Mouse (Mus musculus) kidney, embryonic 14.5 days (tissue): ENCODE data around the gene Strn4. TPM values are rescaled to one million over a fixed set of nuclear protein-coding genes. Genes with fewer than 3 reads are reported as not detected.
A peak's percentile ranks its signal among the peaks of the same experiment; 100 is the strongest.

Experiments
- ATAC-seq: fragments of 200-750 bp; cut with Nextera tagmentation; 2 replicates; pipeline ENCODE4 v1.8.0; 2017; ENCODE audit warnings: moderate number of reproducible peaks, mild to moderate bottlenecking, moderate TSS enrichment, moderate library complexity; ENCODE audit not compliant: low FRiP score, low TSS enrichment
- H3K27ac ChIP-seq: fragments of 300-500 bp; sonication (generic); 2 replicates; pipeline ENCODE4 v1.5.1; 2014; ENCODE audit warnings: low read depth, mild to moderate bottlenecking, low read length, moderate library complexity, mixed read lengths
- H3K27me3 ChIP-seq: fragments of 300-500 bp; sonication (generic); 2 replicates; pipeline ENCODE4 v1.6.1; 2014; ENCODE audit warnings: mild to moderate bottlenecking, low read length; ENCODE audit not compliant: control insufficient read depth, insufficient read depth
- H3K36me3 ChIP-seq: fragments of 300-500 bp; sonication (generic); 2 replicates; pipeline ENCODE4 v1.6.1; 2014; ENCODE audit warnings: low read length, mixed read lengths; ENCODE audit not compliant: control insufficient read depth, insufficient read depth
- H3K4me1 ChIP-seq: fragments of 300-500 bp; sonication (generic); 2 replicates; pipeline ENCODE4 v1.6.1; 2014; ENCODE audit warnings: low read length, mixed read lengths; ENCODE audit not compliant: control insufficient read depth, insufficient read depth
- H3K4me2 ChIP-seq: fragments of 300-500 bp; sonication (generic); replicated peaks from 2 replicates; pipeline ENCODE4 v1.6.1; 2014; ENCODE audit warnings: low read depth, mild to moderate bottlenecking, low read length
- H3K4me3 ChIP-seq: fragments of 300-500 bp; sonication (generic); 2 replicates; pipeline ENCODE4 v1.5.1; 2014; ENCODE audit warnings: mild to moderate bottlenecking, low read length
- H3K9ac ChIP-seq: fragments of 300-500 bp; sonication (generic); 2 replicates; pipeline ENCODE4 v1.6.1; 2014; ENCODE audit warnings: low read depth, mild to moderate bottlenecking, low read length, moderate library complexity
- H3K9me3 ChIP-seq: fragments of 300-500 bp; sonication (generic); 2 replicates; pipeline ENCODE4 v1.6.1; 2016; ENCODE audit warnings: low read length; ENCODE audit not compliant: control insufficient read depth
- WGBS: fragments of 180-500 bp; shearing (Covaris S2); extraction: QIAGEN DNeasy Blood & Tissue Kit; methylation state at CpG from one replicate; pipeline ENCODE4 v1.1.7; 2014; 5-methylcytosine and 5-hydroxymethylcytosine counted together
- polyA plus RNA-seq: library from polyadenylated mRNA; unstranded; fragments of >200 nt; fragmentation: Nextera tagmentation; extraction: Ambion mirVana; gene quantifications from 2 replicates; pipeline ENCODE4 v1.2.1, GENCODE M21; 2014

The Strn4 gene
- polyA plus RNA-seq, 1 experiment from 2014 or later, result 111 TPM

DNA sequence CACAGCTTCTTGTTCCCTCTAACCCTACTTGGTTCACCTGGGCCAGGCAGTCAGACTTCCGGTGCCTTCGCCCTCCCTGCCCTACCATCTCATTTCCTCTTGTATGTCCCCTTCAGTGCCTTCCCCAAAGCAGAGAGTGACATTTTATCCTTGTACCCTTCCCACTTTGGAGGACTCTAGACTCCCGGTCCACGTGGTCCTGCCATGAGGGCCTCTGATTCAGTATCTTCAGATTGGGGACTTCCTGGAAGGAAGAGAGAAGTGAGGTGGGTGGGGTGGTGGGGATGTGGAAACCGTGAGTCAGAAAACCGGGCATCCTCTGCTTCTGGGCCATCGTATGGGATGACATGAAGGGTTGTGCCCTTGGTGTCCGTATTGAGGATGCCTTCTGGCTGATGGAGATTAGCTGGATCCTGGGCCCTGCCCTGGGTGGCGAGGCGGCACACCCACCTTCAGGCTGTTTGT lies 32.4 kb upstream of the Strn4 start:
- ATAC-seq, result no peak
- H3K9ac ChIP-seq, result peak overlapping the region; percentile 77
- no peaks in the 10 kb centered on the region for H3K27me3 ChIP-seq
- WGBS, result 22% methylated on average over 10 of the region's 10 CpGs
- H3K36me3 ChIP-seq, result peaks cover 7% of the 10 kb centered on the region; the same call in 1 of the 2 replicates
- no peaks in the 10 kb centered on the region for H3K9me3 ChIP-seq
- 0 out of 2 replicates have a peak overlapping the region, but pooled peaks have one; percentile 11 for H3K27ac ChIP-seq
- H3K4me3 ChIP-seq, result peak overlapping the region; percentile 62
- peaks cover 22% of the 10 kb centered on the region for H3K4me1 ChIP-seq
- H3K4me2 ChIP-seq, result peak overlapping the region; percentile 88

DNA sequence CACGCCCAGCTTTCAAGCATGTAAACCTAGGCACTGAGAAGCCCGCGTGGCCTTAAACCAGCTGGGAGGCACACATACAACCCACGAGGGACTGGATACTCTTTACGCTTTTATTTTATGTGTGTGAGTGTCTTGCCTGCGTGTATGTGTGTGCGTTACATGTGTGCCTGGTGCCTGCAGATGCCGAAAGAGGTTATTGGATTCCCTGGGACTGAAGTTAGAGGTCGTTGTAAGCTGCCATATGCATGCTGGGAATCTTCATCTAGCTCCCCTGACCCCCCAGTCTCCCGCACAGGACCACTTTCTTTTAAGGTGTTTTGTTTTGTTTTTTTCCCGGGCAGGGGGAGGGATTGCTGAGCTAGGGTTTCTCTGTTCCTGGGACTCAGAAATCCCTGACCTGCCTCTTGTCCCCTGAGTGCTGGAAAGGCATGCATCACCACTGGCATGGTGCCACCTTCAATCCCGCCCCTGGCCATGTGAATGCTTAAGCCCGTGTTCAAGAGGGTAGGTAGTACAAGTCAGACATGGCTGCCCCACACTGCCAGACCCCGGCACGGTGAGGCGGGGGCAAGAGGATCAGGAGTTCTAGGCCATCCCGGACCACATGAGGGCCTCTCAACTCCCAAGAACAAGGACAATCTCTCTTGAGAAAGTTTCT lies 31.8 kb upstream of the Strn4 start:
- ATAC-seq, result no peak
- Histone ChIP-seq H3K4me2 (peak overlapping the region; percentile 88), H3K27me3 (no peaks in the 10 kb centered on the region), H3K4me1 (peaks cover 22% of the 10 kb centered on the region), H3K27ac (0 out of 2 replicates have a peak overlapping the region, but pooled peaks have one; percentile 11), H3K9me3 (no peaks in the 10 kb centered on the region), H3K9ac (peak overlapping the region; percentile 77), H3K36me3 (peaks cover 7% of the 10 kb centered on the region; the same call in 1 of the 2 replicates), H3K4me3 (peak overlapping the region; percentile 62)
- 48% methylated on average over 17 of the region's 17 CpGs for WGBS

DNA sequence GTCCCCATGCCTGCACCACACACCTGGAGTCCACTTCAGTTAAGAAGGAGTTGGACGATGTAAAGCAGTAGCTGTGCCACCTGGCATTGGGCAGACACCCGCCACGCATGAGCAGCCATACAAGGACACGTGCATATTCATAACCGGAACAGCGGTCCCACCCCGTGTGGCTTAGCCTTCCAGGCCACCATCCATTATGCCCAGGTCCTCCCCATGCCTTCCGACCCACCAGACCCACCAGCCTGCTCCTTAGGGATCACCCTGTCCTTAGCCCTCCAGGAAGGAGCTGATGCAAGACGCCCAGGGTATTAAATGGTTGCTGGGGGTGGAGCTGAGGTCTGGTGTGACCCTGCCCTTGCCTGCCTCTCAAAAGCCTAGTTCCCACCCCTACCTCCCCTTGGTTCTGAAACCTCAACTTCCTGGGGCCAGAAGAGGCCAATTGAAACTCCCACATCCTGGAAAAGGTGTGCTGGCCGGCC lies 31.2 kb upstream of the Strn4 start:
- Histone ChIP-seq H3K36me3 (peaks cover 7% of the 10 kb centered on the region; the same call in 1 of the 2 replicates), H3K4me2 (peak overlapping the region; percentile 88; the same call in 1 of the 2 replicates), H3K9me3 (no peaks in the 10 kb centered on the region), H3K4me3 (peak overlapping the region; percentile 62; the same call in 1 of the 2 replicates), H3K27me3 (no peaks in the 10 kb centered on the region), H3K4me1 (peaks cover 22% of the 10 kb centered on the region), H3K9ac (no peak overlapping the region), H3K27ac (no peak overlapping the region)
- no peak; the same call in 1 of the 2 replicates for ATAC-seq
- 58% methylated on average over 10 of the region's 10 CpGs for WGBS

DNA sequence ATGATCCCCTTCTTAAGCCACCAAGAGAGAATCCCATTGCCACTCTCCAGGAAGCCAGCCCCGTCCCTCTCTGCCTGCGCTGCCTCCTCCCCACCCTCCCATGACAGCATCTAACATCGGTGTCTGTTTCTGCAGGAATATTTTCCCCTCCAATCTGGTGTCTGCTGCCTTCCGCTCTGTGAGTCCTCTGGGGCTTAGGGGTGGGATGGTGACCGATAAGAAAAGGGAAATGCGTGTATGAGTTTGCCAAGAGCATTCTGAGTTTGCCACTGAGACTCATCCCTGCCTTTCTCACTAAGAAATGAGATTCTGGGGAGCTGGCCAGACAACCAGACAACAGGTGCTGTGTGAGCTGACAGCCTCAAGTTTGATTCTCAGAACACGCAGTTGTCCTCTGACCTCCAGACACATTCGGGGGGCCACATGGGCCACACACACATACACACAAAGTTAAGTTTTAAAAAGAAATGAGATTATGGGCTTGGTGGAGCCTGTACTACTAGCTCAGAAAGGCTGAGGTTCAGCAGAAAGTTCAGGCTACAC lies 30.1 kb upstream of the Strn4 start:
- WGBS, result 84% methylated on average over 8 of the region's 8 CpGs
- no peak for ATAC-seq
- Histone ChIP-seq H3K4me3 (no peak overlapping the region), H3K36me3 (peaks cover 9% of the 10 kb centered on the region; the same call in 1 of the 2 replicates), H3K27ac (no peak overlapping the region), H3K4me2 (no peak overlapping the region), H3K9me3 (no peaks in the 10 kb centered on the region), H3K9ac (no peak overlapping the region), H3K4me1 (peaks cover 22% of the 10 kb centered on the region), H3K27me3 (no peaks in the 10 kb centered on the region)

DNA sequence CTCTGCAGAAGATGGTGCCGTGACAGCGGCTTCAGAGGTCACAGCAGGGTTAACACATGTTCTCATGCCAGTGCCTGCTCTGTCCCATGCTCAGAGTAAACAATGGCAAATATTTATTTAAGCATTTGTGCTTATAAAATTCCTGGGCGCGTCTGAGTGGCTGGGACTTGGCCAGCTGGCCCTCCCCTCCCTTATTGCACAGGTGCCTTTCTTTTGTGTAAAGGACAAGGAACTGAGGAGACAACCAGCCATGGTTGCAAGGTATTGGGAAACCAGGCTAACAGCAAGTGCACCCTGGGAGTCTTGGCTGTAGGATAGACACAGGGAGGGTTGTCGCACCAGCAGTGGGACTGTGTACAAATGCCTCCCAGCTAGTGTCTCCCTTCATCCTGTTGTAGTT lies 23.4 kb upstream of the Strn4 start:
- Histone ChIP-seq H3K4me1 (no peaks in the 10 kb centered on the region), H3K9me3 (no peaks in the 10 kb centered on the region), H3K4me3 (no peak overlapping the region), H3K27me3 (no peaks in the 10 kb centered on the region), H3K9ac (no peak overlapping the region), H3K36me3 (peaks cover 22% of the 10 kb centered on the region), H3K4me2 (no peak overlapping the region), H3K27ac (no peak overlapping the region)
- 66% methylated on average over 5 of the region's 5 CpGs for WGBS
- ATAC-seq, result no peak

DNA sequence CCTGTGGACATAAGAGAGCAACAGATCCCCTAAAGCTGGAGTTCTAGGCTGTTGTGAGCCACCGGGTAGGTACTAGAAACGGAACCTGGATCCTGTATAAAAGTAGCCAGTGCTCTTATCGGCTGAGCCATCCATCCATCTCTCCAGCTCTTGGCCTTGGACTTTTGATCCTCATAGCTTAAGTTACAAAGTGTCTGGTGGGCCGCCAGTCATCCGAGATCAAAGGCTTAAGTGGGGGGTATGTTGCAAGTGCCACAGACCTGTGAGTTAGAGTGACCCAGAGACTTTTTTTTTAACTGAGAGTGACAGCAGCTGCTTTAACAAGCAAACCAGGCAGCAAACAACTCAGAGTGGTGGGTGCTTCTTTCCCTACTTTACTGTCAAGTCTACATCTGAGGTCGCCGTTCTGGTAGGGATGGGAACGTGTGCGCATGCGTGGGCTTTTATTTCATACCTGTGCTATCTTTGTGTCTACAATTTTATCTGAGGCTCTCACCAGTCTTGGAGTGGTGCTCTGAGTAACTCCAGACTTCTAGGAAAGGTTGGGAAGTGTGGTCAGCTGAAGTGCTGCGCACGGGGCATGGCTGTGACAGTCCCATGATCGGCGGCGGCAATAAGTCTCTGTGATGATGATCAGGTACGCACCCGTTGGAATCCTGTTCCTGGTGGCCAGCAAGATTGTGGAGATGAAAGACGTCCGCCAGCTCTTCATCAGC lies 22.5 kb upstream of the Strn4 start:
- no peak for ATAC-seq
- Histone ChIP-seq H3K27me3 (no peaks in the 10 kb centered on the region), H3K9ac (no peak overlapping the region), H3K9me3 (no peaks in the 10 kb centered on the region), H3K27ac (no peak overlapping the region), H3K4me1 (no peaks in the 10 kb centered on the region), H3K36me3 (peaks cover 30% of the 10 kb centered on the region), H3K4me2 (no peak overlapping the region), H3K4me3 (no peak overlapping the region)
- WGBS, result 80% methylated on average over 19 of the region's 19 CpGs

DNA sequence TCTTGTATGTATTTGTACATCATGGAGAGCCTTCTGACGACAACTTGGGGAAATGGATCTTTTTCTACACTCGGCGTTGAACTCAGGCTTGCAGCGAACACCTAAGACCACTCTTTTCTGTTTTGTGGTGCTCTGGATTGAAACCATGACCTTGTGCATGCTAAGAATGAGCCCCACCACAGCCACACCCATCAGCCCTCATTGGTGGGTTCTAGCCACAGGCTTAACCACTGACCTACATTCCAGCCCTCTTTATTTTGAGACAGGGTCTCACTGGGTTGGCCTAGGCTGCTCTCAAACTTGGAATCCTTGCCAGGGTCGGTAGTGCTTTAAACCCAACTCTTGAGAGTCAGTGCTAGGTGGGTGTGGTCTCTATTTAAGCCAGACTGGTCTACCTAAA lies 20.8 kb upstream of the Strn4 start:
- Histone ChIP-seq H3K4me1 (no peaks in the 10 kb centered on the region), H3K9ac (no peak overlapping the region), H3K9me3 (no peaks in the 10 kb centered on the region), H3K4me2 (no peak overlapping the region), H3K4me3 (no peak overlapping the region), H3K27me3 (no peaks in the 10 kb centered on the region), H3K27ac (no peak overlapping the region), H3K36me3 (peaks cover 34% of the 10 kb centered on the region)
- WGBS, result 93% methylated on average over 5 of the region's 5 CpGs
- ATAC-seq, result no peak

DNA sequence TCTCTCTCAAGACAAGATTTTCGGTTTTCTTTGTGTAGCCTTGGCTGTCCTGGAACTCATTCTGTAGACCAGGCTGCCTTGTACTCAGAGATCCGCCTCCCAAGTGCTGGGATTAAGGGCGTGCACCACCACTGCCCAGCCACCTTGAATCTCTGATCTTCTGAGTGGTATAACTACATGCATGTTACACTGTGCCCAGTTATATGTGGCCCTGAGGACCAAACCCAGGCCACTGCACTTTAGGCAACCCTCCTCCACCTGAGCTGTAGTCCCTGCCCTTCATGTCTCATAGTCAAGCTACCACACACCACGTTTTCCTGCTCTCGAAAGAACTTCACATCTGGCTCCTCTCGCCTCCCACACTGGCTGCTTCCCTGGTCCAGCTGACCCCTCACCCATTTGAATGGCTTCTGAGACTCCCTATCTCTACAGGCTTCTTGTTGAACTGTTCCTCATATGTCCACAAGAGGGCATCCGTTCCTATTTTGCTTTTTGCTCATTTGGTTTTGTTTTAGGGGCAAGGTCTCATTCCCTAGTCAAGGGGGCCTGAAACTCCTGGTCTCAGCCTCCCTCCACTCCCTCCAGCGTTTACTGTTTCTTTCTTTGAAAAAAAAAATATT lies 11.2 kb upstream of the Strn4 start:
- H3K27me3 ChIP-seq, result no peaks in the 10 kb centered on the region
- H3K27ac ChIP-seq, result no peak overlapping the region
- no peak overlapping the region for H3K4me3 ChIP-seq
- H3K36me3 ChIP-seq, result peaks cover 7% of the 10 kb centered on the region
- no peak overlapping the region for H3K4me2 ChIP-seq
- WGBS, result 28% methylated on average over 8 of the region's 8 CpGs
- H3K9ac ChIP-seq, result no peak overlapping the region
- H3K9me3 ChIP-seq, result no peaks in the 10 kb centered on the region
- ATAC-seq, result peak; percentile 50
- no peaks in the 10 kb centered on the region for H3K4me1 ChIP-seq
